Mouse (Mus musculus) G1E (cell line): Measurements from ENCODE around the gene Rbbp5.

Experiments
- CTCF ChIP-seq: IDR thresholded peaks from 2 replicates; pipeline ENCODE4 v1.5.1; 2012; ENCODE audit warnings: low read depth, low read length, inconsistent platforms, mixed read lengths
- GATA1 ChIP-seq: IDR thresholded peaks from 2 replicates; pipeline ENCODE4 v1.6.1; 2012; ENCODE audit warnings: borderline replicate concordance, low read length, inconsistent platforms, mixed read lengths
- POLR2AphosphoS5 ChIP-seq: IDR thresholded peaks from 2 replicates; pipeline ENCODE4 v1.6.1; 2012; ENCODE audit warnings: low read depth, low read length, inconsistent platforms; ENCODE audit not compliant: insufficient replicate concordance
- TAL1 ChIP-seq: conservative IDR thresholded peaks from 2 replicates; pipeline ENCODE4 v1.6.1; 2012; ENCODE audit warnings: low read depth, low read length, inconsistent platforms, mixed read lengths

DNA sequence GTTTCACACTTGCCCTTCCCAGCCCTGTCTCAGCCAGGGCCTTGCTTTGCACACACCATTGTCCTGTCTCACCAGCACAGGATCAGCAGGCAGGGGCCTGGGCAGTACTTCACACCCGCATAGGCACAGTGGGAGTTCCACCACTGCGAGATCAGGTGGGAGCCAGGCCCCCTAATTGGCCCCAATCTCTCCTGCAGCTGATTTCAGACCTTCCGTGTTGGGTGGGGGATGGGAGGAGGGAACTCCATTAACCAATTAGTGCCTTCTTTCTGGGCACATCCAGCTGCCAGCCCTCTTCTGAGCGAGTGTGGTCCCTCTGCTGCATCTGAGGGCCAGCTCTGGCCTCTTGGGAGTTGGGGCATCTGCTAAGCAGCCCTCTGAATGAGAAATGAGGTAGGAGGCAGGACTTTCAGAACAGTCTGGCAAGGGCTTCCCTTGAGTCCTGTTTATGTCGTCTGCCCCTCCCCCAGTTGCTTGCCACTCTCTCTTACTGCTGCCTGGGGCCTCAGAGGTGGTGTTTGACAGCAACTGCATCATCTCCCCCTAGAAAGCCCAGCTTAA, 53.5 kb downstream of the Rbbp5 start:
- no peak for TF ChIP-seq CTCF
- no peak for TF ChIP-seq GATA1
- TF ChIP-seq TAL1 = no peak
- no peak for TF ChIP-seq POLR2AphosphoS5
